ENCODE assay signal across 9 mouse cellular contexts in genomic region chr5:148977698-148978457, GRCm38 (mm10). TPM values are rescaled to one million over a fixed set of nuclear protein-coding genes. Genes with fewer than 3 reads are reported as not detected.
DNase-seq lines count a peak whose midpoint lies in the region; ATAC-seq lines count a peak whose summit lies in the region.
"Had no signal": no experiment of that assay in that cellular context is flagged by ENCODE, and none has a peak within 500 bp of the region (broad histone marks: within the 10 kb centered on the region; RNA-seq: fewer than 3 reads in every experiment).

No protein-coding gene starts in this region.

- peaks cover 10% of the 10 kb centered on the region; the same call in 1 of the 2 replicates for H3K4me1 ChIP-seq in forebrain, embryonic 16.5 days (replicated peaks; ENCODE audit: control insufficient read depth, insufficient read depth, low read length)
- H3K4me1 ChIP-seq in forebrain, embryonic 11.5 days (replicated peaks; ENCODE audit: control insufficient read depth, insufficient read depth, low read length): peaks cover 4% of the 10 kb centered on the region
- H3K4me1 ChIP-seq in brown adipose tissue, adult 24 weeks (ENCODE audit: control insufficient read depth, insufficient read depth, insufficient read length, low read length): peaks cover 9% of the 10 kb centered on the region
- peaks cover 7% of the 10 kb centered on the region for H3K4me1 ChIP-seq in intestine, embryonic 16.5 days (ENCODE audit: control insufficient read depth, insufficient read depth, low read length)

- no peak for ATAC-seq in forebrain, embryonic 16.5 days
- no peak for ATAC-seq in forebrain, embryonic 11.5 days (replicated peaks; ENCODE audit: low FRiP score)
- ATAC-seq in intestine, embryonic 16.5 days: peak; percentile 38
- ATAC-seq in monocyte, adult 5-6 weeks (replicated peaks; ENCODE audit: insufficient number of reproducible peaks, low FRiP score, low TSS enrichment, poor library complexity, severe bottlenecking): no peak
- ATAC-seq in erythroblast, adult 5-6 weeks (replicated peaks; ENCODE audit: low FRiP score, poor library complexity, severe bottlenecking): no peak

- H3K4me2 ChIP-seq in forebrain, embryonic 16.5 days (ENCODE audit: low read length): no peak overlapping the region
- no peak overlapping the region for H3K4me2 ChIP-seq in forebrain, embryonic 11.5 days (ENCODE audit: low read depth, low read length, severe bottlenecking)
- no peak overlapping the region for H3K4me2 ChIP-seq in intestine, embryonic 16.5 days (ENCODE audit: low read depth, low read length)

- H3K9me3 ChIP-seq in forebrain, embryonic 16.5 days (ENCODE audit: control insufficient read depth, low read length): no peaks in the 10 kb centered on the region
- H3K9me3 ChIP-seq in forebrain, embryonic 11.5 days (ENCODE audit: control insufficient read depth, low read length): peaks cover 2% of the 10 kb centered on the region; the same call in 1 of the 2 replicates
- H3K9me3 ChIP-seq in intestine, embryonic 16.5 days (ENCODE audit: control insufficient read depth, low read length): no peaks in the 10 kb centered on the region; the same call in 1 of the 2 replicates

- WGBS in forebrain, embryonic 16.5 days: 32% methylated on average over 14 of the region's 14 CpGs
- 34% methylated on average over 14 of the region's 14 CpGs for WGBS in forebrain, embryonic 11.5 days
- 25% methylated on average over 14 of the region's 14 CpGs for WGBS in intestine, embryonic 16.5 days

- DNase-seq in forebrain, embryonic 11.5 days (ENCODE audit: low spot score): no peak
- peak; percentile 43 for DNase-seq in mesoderm, embryonic 11.5 days (ENCODE audit: low read depth, low spot score)
- DNase-seq in layer of hippocampus, postnatal 25 days (ENCODE audit: extremely low spot score in 1 of 2, low spot score in 1 of 2): no peak

- H3K9ac ChIP-seq in forebrain, embryonic 16.5 days (replicated peaks; ENCODE audit: low read depth, low read length): no peak overlapping the region
- H3K9ac ChIP-seq in forebrain, embryonic 11.5 days (ENCODE audit: low read length): no peak overlapping the region
- H3K9ac ChIP-seq in intestine, embryonic 16.5 days (ENCODE audit: low read depth, low read length): no peak overlapping the region

- H3K4me3 ChIP-seq in forebrain, embryonic 16.5 days (replicated peaks; ENCODE audit: low read length): no peak overlapping the region
- no peak overlapping the region for H3K4me3 ChIP-seq in forebrain, embryonic 11.5 days (ENCODE audit: low read depth, low read length)
- H3K4me3 ChIP-seq in brown adipose tissue, adult 24 weeks (ENCODE audit: insufficient read depth, low read depth, low read length): no peak overlapping the region
- no peak overlapping the region for H3K4me3 ChIP-seq in intestine, embryonic 16.5 days (ENCODE audit: low read length)
- H3K4me3 ChIP-seq: erythroblast, embryonic 14.5 days had no signal

- no peaks in the 10 kb centered on the region for H3K27me3 ChIP-seq in forebrain, embryonic 16.5 days (replicated peaks; ENCODE audit: control insufficient read depth, insufficient read depth, low read length)
- no peaks in the 10 kb centered on the region for H3K27me3 ChIP-seq in forebrain, embryonic 11.5 days (ENCODE audit: control insufficient read depth, insufficient read depth, low read length)
- H3K27me3 ChIP-seq in intestine, embryonic 16.5 days (replicated peaks; ENCODE audit: control insufficient read depth, insufficient read depth, low read length): no peaks in the 10 kb centered on the region

- H3K36me3 ChIP-seq in forebrain, embryonic 16.5 days (ENCODE audit: control insufficient read depth, insufficient read depth): no peaks in the 10 kb centered on the region
- H3K36me3 ChIP-seq in forebrain, embryonic 11.5 days (ENCODE audit: control insufficient read depth, insufficient read depth, low read length): no peaks in the 10 kb centered on the region
- H3K36me3 ChIP-seq in intestine, embryonic 16.5 days (ENCODE audit: control insufficient read depth, insufficient read depth, low read length): no peaks in the 10 kb centered on the region

- H3K27ac ChIP-seq in forebrain, embryonic 16.5 days (ENCODE audit: low read length): 0 out of 2 replicates have a peak overlapping the region, but pooled peaks have one; percentile 4
- H3K27ac ChIP-seq in forebrain, embryonic 11.5 days (ENCODE audit: low read depth, low read length): no peak overlapping the region
- peak overlapping the region; percentile 82 for H3K27ac ChIP-seq in brown adipose tissue, adult 24 weeks (replicated peaks; ENCODE audit: low read depth, low read length)
- H3K27ac ChIP-seq in intestine, embryonic 16.5 days (ENCODE audit: low read length): peak overlapping the region; percentile 79

RNA-seq across cellular contexts. Expression of gene Gm42791, which starts 17.1 kb away (rescaled TPM):
- polyA plus RNA-seq in forebrain, embryonic 16.5 days (2015; fragmentation: Nextera tagmentation; extraction: Ambion mirVana): 4.4 and 5.8 TPM in 2 replicates
- polyA plus RNA-seq in forebrain, embryonic 11.5 days (2014; fragmentation: Nextera tagmentation; extraction: Ambion mirVana): 4.6 TPM in 1 of 2 replicates, not detected in the other
- not detected in 2 replicates for polyA plus RNA-seq in brown adipose tissue, adult 24 weeks (2012; ENCODE audit: insufficient read depth, insufficient read length, missing spikeins)
- 0.80 and 1.0 TPM in 2 replicates for polyA plus RNA-seq in intestine, embryonic 16.5 days (2015; fragmentation: Nextera tagmentation; extraction: Ambion mirVana)
- total RNA-seq in monocyte, adult 5-6 weeks (2017): not detected in 3 replicates
- 1.9 TPM in 1 of 2 replicates, not detected in the other for total RNA-seq in erythroblast, adult 5-6 weeks (2015; ENCODE audit: low replicate concordance)
- total RNA-seq in erythroblast, adult 5-6 weeks (2017; ENCODE audit: low replicate concordance): 14.2 TPM in 1 of 2 replicates, not detected in the other
- 10 to 100 TPM; 18.9 to 21.1 TPM for total RNA-seq in layer of hippocampus, postnatal 25 days (2021)

RNA-seq across cellular contexts. Expression of gene Katnal1, which starts 48.8 kb away (rescaled TPM):
- 39.6 and 44.3 TPM in 2 replicates for polyA plus RNA-seq in forebrain, embryonic 16.5 days (2015; fragmentation: Nextera tagmentation; extraction: Ambion mirVana)
- polyA plus RNA-seq in forebrain, embryonic 11.5 days (2014; fragmentation: Nextera tagmentation; extraction: Ambion mirVana): 34.0 and 37.0 TPM in 2 replicates
- 5.0 and 7.0 TPM in 2 replicates for polyA plus RNA-seq in brown adipose tissue, adult 24 weeks (2012; ENCODE audit: insufficient read depth, insufficient read length, missing spikeins)
- polyA plus RNA-seq in intestine, embryonic 16.5 days (2015; fragmentation: Nextera tagmentation; extraction: Ambion mirVana): 6.4 and 6.9 TPM in 2 replicates
- 1.5 to 4.8 TPM (median 4.6 TPM) in 3 replicates for total RNA-seq in monocyte, adult 5-6 weeks (2017)
- 4.0 and 4.6 TPM in 2 replicates for total RNA-seq in erythroblast, adult 5-6 weeks (2015; ENCODE audit: low replicate concordance)
- 9.1 and 10.4 TPM in 2 replicates for total RNA-seq in erythroblast, adult 5-6 weeks (2017; ENCODE audit: low replicate concordance)
- total RNA-seq in layer of hippocampus, postnatal 25 days (2021): 10 to 100 TPM; 60.1 to 63.6 TPM
